Mouse (Mus musculus): ENCODE measurements at regions not wholly inside any gene's neighbourhood (a gene's known extent, or its start where the extent isn't known, plus 50 kb on each side); places are given as distances from the start of the nearest gene placed in this dataset.

DNA sequence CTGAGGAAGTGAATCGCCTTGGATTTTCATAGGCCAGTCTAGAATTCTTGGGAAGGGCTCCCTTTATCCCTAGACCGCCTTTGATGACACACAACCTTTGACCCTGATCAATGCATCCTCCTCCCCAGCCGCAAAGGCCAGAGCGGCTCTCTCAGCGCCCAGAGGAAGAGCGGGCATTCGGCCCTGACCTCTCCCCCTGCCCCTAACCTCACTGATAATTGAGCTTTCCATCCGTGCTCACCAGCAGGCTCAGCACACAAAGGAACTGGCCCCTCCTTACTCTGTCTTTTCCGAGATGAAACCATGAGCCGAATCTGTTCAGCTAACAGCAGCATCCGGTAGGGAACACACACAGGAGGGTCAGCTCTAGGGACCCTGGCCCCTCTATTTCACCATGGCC lies 139.3 kb downstream of the Mycn start:
- H3K9me3 ChIP-seq (ENCODE audit: low read length) = no peaks in the 10 kb centered on the region
- TF ChIP-seq CTCF (IDR thresholded peaks at IDR 0.05; ENCODE audit: low read depth) = no peak
- H3K4me3 ChIP-seq (ENCODE audit: low read depth, low read length) = no peak overlapping the region
- no peak overlapping the region for H3K27ac ChIP-seq (ENCODE audit: low read depth, low read length)
- H3K4me2 ChIP-seq (ENCODE audit: low read depth) = no peak overlapping the region
- no peaks in the 10 kb centered on the region for H3K27me3 ChIP-seq (ENCODE audit: insufficient read depth, low read length)
- H3K9ac ChIP-seq = no peak overlapping the region
- H3K36me3 ChIP-seq (ENCODE audit: insufficient read depth) = no peaks in the 10 kb centered on the region
- DNase-seq = no peak
- no peaks in the 10 kb centered on the region for H3K4me1 ChIP-seq (ENCODE audit: insufficient read depth)
- WGBS = 28% methylated on average over 11 of the region's 11 CpGs
- no peak for ATAC-seq

DNA sequence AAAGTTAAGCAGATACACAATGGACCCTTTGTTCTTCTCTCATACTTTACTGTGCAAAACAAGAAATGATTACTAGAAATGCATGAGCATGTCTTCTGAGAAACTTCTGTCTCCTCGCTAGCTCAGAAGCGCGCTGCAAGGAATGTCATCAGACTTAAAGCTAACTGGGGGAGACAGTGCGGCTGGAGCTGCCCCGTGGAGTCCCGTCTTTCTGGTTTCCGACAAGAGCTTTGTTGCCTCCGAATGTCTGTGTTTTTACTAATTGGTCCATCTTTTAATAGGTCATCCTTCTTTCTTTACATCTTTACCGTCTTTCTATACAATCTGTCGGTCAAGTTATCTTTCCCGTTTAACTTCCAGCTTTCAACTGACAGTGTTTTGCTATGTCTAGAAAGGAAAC lies 140.0 kb downstream of the Mycn start:
- TF ChIP-seq CTCF (IDR thresholded peaks at IDR 0.05; ENCODE audit: low read depth) = no peak

DNA sequence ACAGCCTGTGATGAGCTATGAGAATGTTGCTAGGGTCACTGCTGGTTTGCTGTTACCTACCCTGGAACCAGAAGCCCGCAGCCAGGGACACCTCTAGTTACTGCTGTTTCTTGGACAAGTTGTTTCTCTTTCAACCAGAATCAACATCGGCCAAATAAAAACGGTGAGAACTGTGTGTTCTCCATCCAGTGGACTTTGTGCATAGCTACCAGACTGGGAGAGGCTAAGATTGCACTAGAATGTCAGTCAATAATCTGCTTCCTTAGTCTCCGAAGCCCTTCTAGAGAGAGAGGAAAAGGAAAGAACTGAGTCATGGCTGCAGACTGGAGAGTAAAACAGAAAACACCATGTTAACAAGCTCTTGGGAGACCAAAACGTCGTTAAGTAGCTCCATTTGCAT lies 141.6 kb downstream of the Mycn start:
- WGBS = 90% methylated on average over 6 of the region's 6 CpGs
- Histone ChIP-seq H3K9ac (no peak overlapping the region), H3K27me3 (ENCODE audit: insufficient read depth, low read length) (no peaks in the 10 kb centered on the region), H3K36me3 (ENCODE audit: insufficient read depth) (no peaks in the 10 kb centered on the region), H3K4me2 (ENCODE audit: low read depth) (no peak overlapping the region), H3K4me3 (ENCODE audit: low read depth, low read length) (no peak overlapping the region), H3K9me3 (ENCODE audit: low read length) (no peaks in the 10 kb centered on the region), H3K27ac (ENCODE audit: low read depth, low read length) (no peak overlapping the region), H3K4me1 (ENCODE audit: insufficient read depth) (no peaks in the 10 kb centered on the region)
- no peak for DNase-seq
- no peak for ATAC-seq
- no peak for TF ChIP-seq CTCF (IDR thresholded peaks at IDR 0.05; ENCODE audit: low read depth)

More for the DNA sequence above, 140.0 kb downstream of the Mycn start:
- Histone ChIP-seq H3K36me3 (ENCODE audit: insufficient read depth) (no peaks in the 10 kb centered on the region), H3K27me3 (ENCODE audit: insufficient read depth, low read length) (no peaks in the 10 kb centered on the region), H3K4me1 (ENCODE audit: insufficient read depth) (no peaks in the 10 kb centered on the region), H3K4me3 (ENCODE audit: low read depth, low read length) (no peak overlapping the region), H3K4me2 (ENCODE audit: low read depth) (no peak overlapping the region), H3K27ac (ENCODE audit: low read depth, low read length) (no peak overlapping the region), H3K9ac (no peak overlapping the region), H3K9me3 (ENCODE audit: low read length) (no peaks in the 10 kb centered on the region)
- WGBS = 55% methylated on average over 11 of the region's 11 CpGs
- ATAC-seq (no peak), DNase-seq (no peak)

DNA sequence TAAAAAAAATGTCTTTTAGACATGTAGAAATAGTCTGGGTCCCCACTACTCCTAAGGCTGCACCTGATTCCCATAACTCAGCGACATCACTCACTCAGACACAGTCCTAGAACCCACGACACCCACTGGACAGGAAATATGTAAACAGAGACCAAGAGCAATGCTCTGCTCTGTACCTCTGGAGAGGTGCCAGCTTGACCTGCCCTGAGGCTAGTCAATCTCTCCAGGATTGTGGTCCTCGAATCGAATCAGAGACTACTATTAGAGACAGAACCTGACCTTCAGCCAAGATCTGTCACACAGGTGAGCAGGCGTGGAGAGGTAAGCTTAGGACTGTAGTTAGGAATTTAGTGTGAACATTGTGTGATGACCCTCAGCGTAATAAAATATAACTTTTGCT lies 152.7 kb downstream of the Mycn start:
- DNase-seq (no peak), ATAC-seq (no peak)
- H3K27me3 ChIP-seq (ENCODE audit: insufficient read depth, low read length) = no peaks in the 10 kb centered on the region
- 89% methylated on average over 6 of the region's 6 CpGs for WGBS
- no peak overlapping the region for H3K9ac ChIP-seq
- no peak for TF ChIP-seq CTCF (IDR thresholded peaks at IDR 0.05; ENCODE audit: low read depth)
- no peak overlapping the region for H3K27ac ChIP-seq (ENCODE audit: low read depth, low read length)
- H3K4me1 ChIP-seq (ENCODE audit: insufficient read depth) = no peaks in the 10 kb centered on the region; the same call in 1 of the 2 replicates
- no peaks in the 10 kb centered on the region for H3K9me3 ChIP-seq (ENCODE audit: low read length)
- H3K36me3 ChIP-seq (ENCODE audit: insufficient read depth) = no peaks in the 10 kb centered on the region
- H3K4me3 ChIP-seq (ENCODE audit: low read depth, low read length) = no peak overlapping the region
- no peak overlapping the region for H3K4me2 ChIP-seq (ENCODE audit: low read depth)

DNA sequence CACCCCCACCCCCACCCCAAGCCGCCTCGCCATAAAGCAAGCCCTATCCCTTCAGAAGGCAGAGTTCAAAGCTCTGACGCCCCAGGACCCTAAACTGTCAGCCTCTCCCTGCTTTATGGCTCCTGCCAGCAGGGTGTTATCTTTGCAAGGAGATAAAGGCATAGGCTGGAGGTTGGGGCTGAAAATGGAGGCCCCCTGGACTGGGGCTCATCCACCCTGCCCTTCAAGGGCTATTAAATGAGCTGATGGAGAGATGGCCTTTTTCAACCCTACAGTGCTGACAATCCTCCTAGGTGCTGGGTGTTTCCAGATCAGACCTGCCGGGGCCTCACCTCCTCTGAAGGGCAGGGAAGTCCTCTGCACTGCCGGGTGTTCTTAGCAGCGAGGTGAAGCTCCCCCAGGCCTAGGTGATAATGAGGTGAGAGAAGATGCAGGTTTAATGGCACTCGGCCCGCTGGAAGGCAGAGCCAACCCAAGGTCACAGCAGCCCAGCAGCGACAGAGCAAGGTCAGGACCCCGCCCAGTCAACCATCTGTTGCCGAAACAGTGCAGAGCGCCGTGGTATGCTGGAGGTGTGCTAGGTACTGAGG lies 153.4 kb downstream of the Mycn start:
- H3K27ac ChIP-seq (ENCODE audit: low read depth, low read length) = no peak overlapping the region
- H3K4me3 ChIP-seq (ENCODE audit: low read depth, low read length) = no peak overlapping the region
- no peaks in the 10 kb centered on the region for H3K36me3 ChIP-seq (ENCODE audit: insufficient read depth)
- no peaks in the 10 kb centered on the region for H3K27me3 ChIP-seq (ENCODE audit: insufficient read depth, low read length)
- 46% methylated on average over 13 of the region's 13 CpGs for WGBS
- H3K4me1 ChIP-seq (ENCODE audit: insufficient read depth) = peaks cover 3% of the 10 kb centered on the region; the same call in 1 of the 2 replicates
- H3K4me2 ChIP-seq (ENCODE audit: low read depth) = no peak overlapping the region
- H3K9ac ChIP-seq = no peak overlapping the region
- ATAC-seq = no peak
- H3K9me3 ChIP-seq (ENCODE audit: low read length) = no peaks in the 10 kb centered on the region
- no peak for DNase-seq
- TF ChIP-seq CTCF (IDR thresholded peaks at IDR 0.05; ENCODE audit: low read depth) = no peak

GRCm38 (mm10) chr12:12787608-12788262 lies 154.0 kb downstream of the Mycn start:
- no peak for ATAC-seq
- no peak overlapping the region for H3K9ac ChIP-seq

GRCm38 (mm10) chr12:12787161-12787560 lies 154.6 kb downstream of the Mycn start:
- peaks cover 3% of the 10 kb centered on the region; the same call in 1 of the 2 replicates for H3K4me1 ChIP-seq (ENCODE audit: insufficient read depth)
- H3K9ac ChIP-seq = no peak overlapping the region
- no peak overlapping the region for H3K4me2 ChIP-seq (ENCODE audit: low read depth)
- no peaks in the 10 kb centered on the region for H3K27me3 ChIP-seq (ENCODE audit: insufficient read depth, low read length)
- no peak overlapping the region for H3K4me3 ChIP-seq (ENCODE audit: low read depth, low read length)
- 52% methylated on average over 4 of the region's 4 CpGs for WGBS
- H3K27ac ChIP-seq (ENCODE audit: low read depth, low read length) = no peak overlapping the region
- no peaks in the 10 kb centered on the region for H3K36me3 ChIP-seq (ENCODE audit: insufficient read depth)
- ATAC-seq = no peak
- no peak for TF ChIP-seq CTCF (IDR thresholded peaks at IDR 0.05; ENCODE audit: low read depth)
- DNase-seq = no peak
- H3K9me3 ChIP-seq (ENCODE audit: low read length) = no peaks in the 10 kb centered on the region

More at GRCm38 (mm10) chr12:12787608-12788262, 154.0 kb downstream of the Mycn start:
- no peak for TF ChIP-seq CTCF (IDR thresholded peaks at IDR 0.05; ENCODE audit: low read depth)
- Histone ChIP-seq H3K4me1 (ENCODE audit: insufficient read depth) (peaks cover 3% of the 10 kb centered on the region; the same call in 1 of the 2 replicates), H3K27ac (ENCODE audit: low read depth, low read length) (no peak overlapping the region), H3K4me3 (ENCODE audit: low read depth, low read length) (no peak overlapping the region), H3K27me3 (ENCODE audit: insufficient read depth, low read length) (no peaks in the 10 kb centered on the region), H3K36me3 (ENCODE audit: insufficient read depth) (no peaks in the 10 kb centered on the region), H3K4me2 (ENCODE audit: low read depth) (peak overlapping the region; percentile 17; the same call in 1 of the 2 replicates), H3K9me3 (ENCODE audit: low read length) (no peaks in the 10 kb centered on the region)
- WGBS = 21% methylated on average over 19 of the region's 19 CpGs
- DNase-seq = no peak

Measured in forebrain, postnatal 0 days (tissue).